Comparison of ENCODE assay signal across 25 mouse cellular contexts in the genomic region with DNA sequence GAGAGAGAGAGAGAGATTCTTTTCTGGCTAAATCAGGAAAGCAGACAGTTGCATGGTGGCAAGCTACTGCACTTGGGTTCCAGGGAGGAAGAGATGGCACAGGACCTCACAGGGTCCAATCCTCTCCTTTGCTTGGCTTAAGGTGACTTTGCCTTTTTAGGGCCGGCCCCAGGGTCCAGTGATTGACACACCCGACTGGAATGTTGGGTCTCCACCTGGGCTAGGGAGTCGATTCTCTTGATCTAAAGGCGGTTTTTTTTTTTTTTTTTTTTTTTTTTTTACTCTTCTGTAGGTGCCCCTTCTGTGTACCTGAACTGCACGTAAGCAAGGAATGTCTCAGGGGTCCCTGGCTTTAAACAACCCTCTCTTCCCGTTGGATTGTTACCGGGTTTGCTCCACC.
DNase-seq lines count a peak whose midpoint lies in the region; ATAC-seq and TF ChIP-seq lines count a peak whose summit lies in the region.
"Had no signal": no experiment of that assay in that cellular context is flagged by ENCODE, and none has a peak within 500 bp of the region (broad histone marks: within the 10 kb centered on the region; RNA-seq: fewer than 3 reads in every experiment).

No protein-coding gene starts in this region.

- no peak overlapping the region for H3K4me3 ChIP-seq in kidney, embryonic 14.5 days (ENCODE audit: low read length)
- H3K4me3 ChIP-seq in lung, embryonic 14.5 days (ENCODE audit: low read depth, low read length) = no peak overlapping the region
- no peak overlapping the region for H3K4me3 ChIP-seq in ES-Bruce4 (ENCODE audit: low read depth, low read length)
- H3K4me3 ChIP-seq: forebrain, embryonic 10.5 days; forebrain, embryonic 13.5 days; heart, adult 2 months; heart, embryonic 10.5 days; heart, embryonic 13.5 days had no signal

- DNase-seq in kidney, adult 11 months = no peak
- DNase-seq in lung, embryonic 14.5 days = no peak
- no peak for DNase-seq in lung, postnatal 36 days
- DNase-seq in R1 (ENCODE audit: low read depth, low spot score) = peak; percentile 62
- no peak for DNase-seq in cerebellum, adult 18-20 months
- DNase-seq in adrenal gland, adult 2 months = no peak
- DNase-seq: adrenal gland, adult 8-10 months; adrenal gland, postnatal 25 days; cerebellum, adult 11-12 months; cerebellum, adult 9-10 months; cerebellum, postnatal 14 days; gastrocnemius, postnatal 10 days; gastrocnemius, postnatal 36 days; heart, adult 2 months; heart, postnatal 14 days; heart, postnatal 4 days had no signal

- H3K27me3 ChIP-seq in kidney, embryonic 14.5 days (ENCODE audit: control insufficient read depth, insufficient read depth, low read length) = no peaks in the 10 kb centered on the region
- H3K27me3 ChIP-seq in lung, embryonic 14.5 days (ENCODE audit: insufficient read depth, low read length) = no peaks in the 10 kb centered on the region
- no peaks in the 10 kb centered on the region for H3K27me3 ChIP-seq in ES-Bruce4 (ENCODE audit: control insufficient read depth, insufficient read depth, low read length, poor library complexity, severe bottlenecking)
- H3K27me3 ChIP-seq: forebrain, embryonic 13.5 days had no signal

- no peak for TF ChIP-seq EP300 in ES-Bruce4 (IDR thresholded peaks at IDR 0.05; ENCODE audit: insufficient read depth, low read depth, low read length)

- H3K4me1 ChIP-seq in kidney, embryonic 14.5 days (ENCODE audit: control insufficient read depth, insufficient read depth, low read length) = peaks cover 6% of the 10 kb centered on the region; the same call in 1 of the 2 replicates
- peaks cover 15% of the 10 kb centered on the region for H3K4me1 ChIP-seq in lung, embryonic 14.5 days (ENCODE audit: insufficient read depth)
- H3K4me1 ChIP-seq in ES-Bruce4 (ENCODE audit: control insufficient read depth, insufficient read depth, low read length) = peaks cover 2% of the 10 kb centered on the region

- no peak for TF ChIP-seq CTCF in lung, embryonic 14.5 days (IDR thresholded peaks at IDR 0.05; ENCODE audit: low read depth)
- no peak for TF ChIP-seq CTCF in ES-Bruce4 (IDR thresholded peaks at IDR 0.05; ENCODE audit: low read depth, low read length)

- H3K9ac ChIP-seq in kidney, embryonic 14.5 days (ENCODE audit: low read depth, low read length) = no peak overlapping the region
- H3K9ac ChIP-seq in lung, embryonic 14.5 days = no peak overlapping the region
- H3K9ac ChIP-seq in ES-Bruce4 (ENCODE audit: low read depth, poor library complexity, severe bottlenecking) = 0 out of 2 replicates have a peak overlapping the region, but pooled peaks have one; percentile 24
- H3K9ac ChIP-seq: forebrain, embryonic 13.5 days; heart, embryonic 13.5 days; hindbrain, embryonic 14.5 days had no signal

- 34% methylated on average over 7 of the region's 7 CpGs for WGBS in kidney, embryonic 14.5 days
- WGBS in lung, embryonic 14.5 days = 36% methylated on average over 7 of the region's 7 CpGs

- no peak for ATAC-seq in kidney, embryonic 14.5 days (ENCODE audit: low FRiP score, low TSS enrichment)
- no peak for ATAC-seq in lung, embryonic 14.5 days (ENCODE audit: insufficient read depth)
- ATAC-seq: forebrain, embryonic 13.5 days; forebrain, embryonic 16.5 days; hindbrain, postnatal 0 days had no signal

- no peak for TF ChIP-seq POLR2A in ES-Bruce4 (IDR thresholded peaks at IDR 0.05; ENCODE audit: insufficient read depth, low read length)

- no peaks in the 10 kb centered on the region for H3K36me3 ChIP-seq in kidney, embryonic 14.5 days (ENCODE audit: control insufficient read depth, insufficient read depth, low read length)
- no peaks in the 10 kb centered on the region for H3K36me3 ChIP-seq in lung, embryonic 14.5 days (ENCODE audit: insufficient read depth)
- no peaks in the 10 kb centered on the region for H3K36me3 ChIP-seq in ES-Bruce4 (ENCODE audit: control insufficient read depth, insufficient read depth, low read length, poor library complexity, severe bottlenecking)
- H3K36me3 ChIP-seq: forebrain, embryonic 10.5 days; heart, embryonic 10.5 days; heart, embryonic 13.5 days had no signal

- no peak overlapping the region for H3K4me2 ChIP-seq in kidney, embryonic 14.5 days (replicated peaks; ENCODE audit: low read depth, low read length)
- no peak overlapping the region for H3K4me2 ChIP-seq in lung, embryonic 14.5 days
- H3K4me2 ChIP-seq: forebrain, embryonic 13.5 days; heart, embryonic 13.5 days; hindbrain, embryonic 14.5 days had no signal

- H3K9me3 ChIP-seq in kidney, embryonic 14.5 days (ENCODE audit: control insufficient read depth, low read length) = no peaks in the 10 kb centered on the region
- H3K9me3 ChIP-seq in lung, embryonic 14.5 days (ENCODE audit: low read depth, low read length) = no peaks in the 10 kb centered on the region
- H3K9me3 ChIP-seq in ES-Bruce4 (replicated peaks; ENCODE audit: control insufficient read depth, insufficient read depth, low read length, poor library complexity, severe bottlenecking) = no peaks in the 10 kb centered on the region
- H3K9me3 ChIP-seq: forebrain, embryonic 10.5 days; forebrain, embryonic 13.5 days; heart, embryonic 10.5 days; heart, embryonic 13.5 days had no signal

- H3K27ac ChIP-seq in kidney, embryonic 14.5 days (ENCODE audit: low read depth, low read length) = peak overlapping the region; percentile 65; the same call in 1 of the 2 replicates
- H3K27ac ChIP-seq in lung, embryonic 14.5 days (ENCODE audit: low read depth) = 0 out of 2 replicates have a peak overlapping the region, but pooled peaks have one; percentile 26
- no peak overlapping the region for H3K27ac ChIP-seq in ES-Bruce4 (ENCODE audit: insufficient read depth, low read length)
- H3K27ac ChIP-seq: forebrain, embryonic 10.5 days; forebrain, embryonic 13.5 days; heart, adult 2 months; heart, embryonic 10.5 days; heart, embryonic 13.5 days; hindbrain, embryonic 14.5 days; hindbrain, postnatal 0 days had no signal
